Mouse (Mus musculus) megakaryocyte, adult 5-6 weeks (primary cell): ENCODE data around the gene Atrn. TPM values are rescaled to one million over a fixed set of nuclear protein-coding genes. Genes with fewer than 3 reads are reported as not detected.

Source experiments
- ATAC-seq: 2 replicates; pipeline ENCODE4 v1.8.0; 2016; ENCODE audit warnings: mild to moderate bottlenecking, inconsistent platforms; ENCODE audit not compliant: poor library complexity, severe bottlenecking
- total RNA-seq, 2 experiments: library from RNA; stranded (forward) in 1 of 2; stranded (reverse) in 1 of 2; fragments of 153-499, 151-499 nt in 1 of 2; fragments of 221-1000, 200-1000 nt in 1 of 2; gene quantifications; 2 replicates each; pipeline versions ENCODE4 v1.2.3 to v1.2.4; 2015 to 2017

Gene Atrn
- total RNA-seq (2015), result 24.8 and 30.7 TPM in 2 replicates
- total RNA-seq (2017), result 23.1 and 26.5 TPM in 2 replicates

DNA sequence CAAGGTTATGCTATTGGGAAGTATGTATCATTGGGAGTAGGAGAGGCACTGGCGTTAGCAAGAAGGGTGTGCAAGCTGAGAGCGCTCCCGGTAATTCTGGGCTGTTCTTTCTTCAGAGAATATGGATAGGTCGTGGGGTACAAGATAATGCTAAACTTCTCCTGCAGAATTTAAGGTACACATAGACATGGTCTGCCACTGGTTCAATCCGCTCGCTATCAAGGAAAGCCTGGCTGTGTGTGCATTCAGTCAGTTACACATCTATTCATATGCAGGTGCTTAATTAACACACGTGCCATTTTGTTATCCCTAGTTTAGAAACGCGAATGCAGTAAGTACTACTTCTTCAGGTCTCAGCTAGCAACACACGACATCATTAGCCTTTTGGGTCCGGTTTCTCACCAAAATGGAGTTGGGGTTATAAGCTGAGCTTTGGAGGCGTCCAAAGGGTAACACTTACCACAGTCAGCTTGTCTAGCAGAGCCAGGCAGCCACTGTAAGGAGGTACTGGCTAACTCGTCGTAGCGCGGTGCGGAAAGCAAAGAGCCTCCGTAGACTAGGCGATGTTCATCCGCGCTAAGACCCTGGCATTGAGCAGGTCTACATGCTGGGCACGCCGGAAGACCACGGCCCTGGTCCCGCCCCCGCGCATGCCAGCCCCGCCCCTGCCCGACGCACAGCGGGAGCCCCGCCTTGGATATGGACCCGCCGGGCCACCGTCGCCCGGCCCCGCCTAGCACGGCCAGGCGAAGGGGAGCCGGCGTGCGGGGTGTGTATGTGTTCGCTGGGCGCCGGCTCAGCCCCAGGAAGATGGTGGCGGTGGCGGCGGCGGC is at the start of gene Atrn, which contains the start of gene 4930402H24Rik:
Gene Atrn (plus strand): TSS at position 745 of the 833 bp plus-strand sequence.
Gene 4930402H24Rik (minus strand): TSS at position 656 of the 833 bp plus-strand sequence.
- peak; percentile 98 for ATAC-seq

DNA sequence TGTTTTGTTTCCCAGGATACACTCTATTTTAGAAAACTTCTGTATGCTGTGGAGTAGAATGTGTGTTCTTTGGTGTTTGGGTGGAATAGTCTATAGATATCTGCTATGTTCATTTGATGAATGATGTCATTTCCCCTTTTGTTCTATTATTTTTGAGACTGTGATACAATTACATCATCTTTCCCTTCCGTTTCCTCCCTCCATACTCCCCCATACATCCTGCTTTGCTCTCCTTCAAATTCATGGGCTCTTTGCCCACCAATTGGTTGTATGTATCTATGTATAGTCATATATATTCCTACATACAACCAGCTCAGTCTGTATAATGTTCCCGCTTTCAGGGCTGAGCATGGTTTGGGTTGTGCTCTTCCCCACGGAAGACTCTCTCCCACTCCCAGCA is 44.2 kb upstream of the Atrn start:
- ATAC-seq, result no peak

DNA sequence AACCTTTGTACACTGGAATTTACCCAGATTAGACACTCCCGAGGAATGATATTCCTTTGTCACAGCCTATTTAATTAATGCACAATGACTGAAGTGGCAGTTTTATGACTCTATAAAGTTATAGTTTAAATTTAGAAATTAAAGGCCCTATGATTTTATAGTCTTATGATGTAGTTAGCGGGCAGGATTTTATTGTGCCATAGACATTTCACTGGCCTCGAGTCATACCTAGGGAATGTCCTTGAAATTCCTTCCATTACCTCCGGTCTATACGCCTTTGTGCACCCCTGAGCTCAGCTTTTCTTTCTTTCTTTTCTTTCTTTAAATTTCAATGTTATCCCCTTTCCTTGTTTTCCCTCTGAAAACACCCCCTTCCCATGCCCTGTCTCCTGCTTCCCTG is 35.4 kb upstream of the Atrn start:
- no peak for ATAC-seq

- no peak for ATAC-seq
Measured at GRCm38 (mm10) chr2:130877376-130877775, 28.9 kb upstream of the Atrn start.

GRCm38 (mm10) chr2:130886983-130887382 is 19.3 kb upstream of the Atrn start:
- no peak for ATAC-seq

- ATAC-seq, result no peak
Measured at GRCm38 (mm10) chr2:130887456-130887855, 18.8 kb upstream of the Atrn start.

DNA sequence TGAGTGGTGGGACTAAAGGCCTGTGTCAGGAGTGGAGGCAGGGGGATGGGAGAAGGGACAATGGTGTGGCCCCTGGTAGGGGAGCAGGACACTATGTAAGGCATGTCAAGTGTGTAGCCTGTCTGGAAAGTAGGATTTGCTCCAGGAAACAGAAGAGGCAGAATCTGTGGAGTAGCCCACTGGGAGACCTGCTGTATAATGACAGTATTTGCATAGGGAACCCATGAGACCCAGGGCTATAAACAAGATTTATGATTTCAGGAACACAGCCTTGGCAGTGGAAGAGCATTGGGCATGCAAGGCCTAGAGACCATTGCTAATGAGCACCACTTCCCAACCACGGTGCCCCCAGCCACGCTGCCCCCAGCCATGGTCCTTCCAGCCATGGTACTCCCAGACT is 9.4 kb upstream of the Atrn start:
- ATAC-seq, result no peak

GRCm38 (mm10) chr2:130897856-130898255 is 8.4 kb upstream of the Atrn start:
- no peak for ATAC-seq

DNA sequence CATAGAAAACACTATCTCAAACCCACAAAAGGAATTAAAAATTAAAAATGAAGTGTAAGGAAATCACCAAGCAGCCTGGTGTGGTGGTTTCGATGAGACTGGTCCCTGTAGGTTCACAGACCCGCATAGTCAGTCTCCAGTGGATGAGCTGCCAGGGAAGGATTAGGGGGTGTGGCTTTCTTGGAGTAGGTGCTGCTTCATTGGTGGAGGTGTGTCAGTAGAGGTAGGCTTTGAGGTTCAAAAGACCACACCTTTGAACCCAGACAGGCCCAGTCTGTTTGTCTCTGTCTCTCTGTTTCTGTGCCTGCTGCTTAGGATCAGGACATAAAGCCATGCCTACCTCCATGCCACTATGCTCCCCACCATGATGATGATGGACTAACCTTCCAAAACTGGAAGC is 7.5 kb upstream of the Atrn start:
- ATAC-seq, result no peak

- peak; percentile 13; the same call in 1 of the 2 replicates for ATAC-seq
Measured at GRCm38 (mm10) chr2:130906584-130907315, 455 bp downstream of the Atrn start.

GRCm38 (mm10) chr2:130911691-130912090 is 5.4 kb downstream of the Atrn start:
- no peak for ATAC-seq

DNA sequence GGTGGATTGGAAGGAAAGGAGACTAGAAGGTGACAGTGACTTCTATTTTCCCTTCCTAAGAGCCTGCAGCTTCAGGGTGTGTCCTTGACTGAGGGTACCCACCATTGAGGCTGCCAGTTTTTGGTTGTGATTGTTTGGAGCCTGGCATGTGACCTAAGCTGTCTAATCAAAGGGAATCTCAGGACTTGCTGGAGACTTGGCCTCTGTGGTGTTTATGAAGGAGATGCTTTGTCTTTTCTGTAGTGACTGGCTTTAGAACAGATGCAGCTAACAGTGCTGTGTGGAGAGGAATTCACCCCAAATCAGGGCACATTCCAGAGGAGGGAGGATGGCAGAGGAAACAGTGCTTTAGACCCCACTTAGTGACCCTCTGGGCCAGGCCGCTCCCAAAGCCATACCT is 8.6 kb downstream of the Atrn start:
- ATAC-seq, result no peak

GRCm38 (mm10) chr2:130916521-130917147 is 10.3 kb downstream of the Atrn start:
- no peak for ATAC-seq

DNA sequence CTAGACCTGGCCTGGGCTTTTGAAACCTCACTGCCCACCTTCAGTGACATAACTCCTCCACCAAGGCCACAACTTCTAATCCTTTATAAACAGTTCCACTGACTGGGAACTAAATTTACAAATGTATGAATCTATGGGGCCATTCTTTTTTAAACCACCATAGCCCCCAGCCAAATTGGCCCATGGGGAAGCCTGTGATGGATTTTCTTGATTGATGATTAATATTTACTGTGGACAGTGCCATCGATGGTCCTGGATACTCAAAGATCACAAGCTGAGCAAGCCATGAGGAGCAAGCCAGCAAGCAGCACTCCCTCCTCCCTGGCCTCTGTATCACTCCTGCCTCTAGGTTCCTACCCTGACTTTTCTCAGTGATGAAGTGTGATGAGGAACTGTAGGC is 11.4 kb downstream of the Atrn start:
- ATAC-seq, result no peak

GRCm38 (mm10) chr2:130919062-130919593 is 12.8 kb downstream of the Atrn start:
- no peak for ATAC-seq

DNA sequence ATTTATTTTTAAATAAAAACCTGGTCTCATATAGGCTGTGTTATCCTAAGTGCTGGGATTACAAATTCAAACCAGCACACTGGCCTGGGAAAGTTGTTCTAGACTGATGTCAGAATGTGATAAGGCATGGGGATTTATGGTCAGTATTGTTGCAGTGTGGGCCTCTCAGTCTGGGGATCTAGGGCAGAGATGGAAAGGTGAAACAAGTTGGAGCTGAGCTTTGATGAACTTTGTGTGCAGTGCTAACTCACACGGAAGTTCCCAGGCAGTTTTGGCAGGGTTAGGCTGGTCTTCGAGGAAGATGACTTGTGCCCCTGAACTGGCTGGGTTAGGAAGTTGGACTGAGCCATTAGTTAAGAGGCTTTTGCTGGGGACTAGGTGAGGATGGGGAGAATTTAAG is 18.7 kb downstream of the Atrn start:
- no peak for ATAC-seq

GRCm38 (mm10) chr2:130928031-130928430 is 21.7 kb downstream of the Atrn start:
- ATAC-seq, result no peak

GRCm38 (mm10) chr2:130928530-130928929 is 22.2 kb downstream of the Atrn start:
- no peak for ATAC-seq

DNA sequence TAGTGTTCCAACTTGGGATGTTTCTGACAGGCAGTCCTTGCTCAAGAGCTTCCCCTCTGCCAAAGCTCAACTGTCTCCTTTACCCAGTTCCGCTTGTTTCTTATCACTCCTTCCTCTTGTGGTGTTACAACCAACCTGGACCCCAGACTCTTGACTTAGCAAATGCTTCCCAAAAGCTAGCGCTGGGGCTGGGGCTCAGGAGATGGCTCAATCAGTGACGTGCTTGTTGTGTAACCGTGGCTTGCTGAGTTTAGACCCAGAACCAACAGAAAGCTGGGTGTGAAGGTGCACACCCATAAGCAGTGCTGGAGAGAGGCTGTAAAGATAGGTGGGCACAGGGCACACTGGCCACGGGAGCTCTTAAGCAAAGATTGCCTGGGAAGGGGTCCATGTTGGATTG is 23.7 kb downstream of the Atrn start:
- peak; percentile 86 for ATAC-seq

- ATAC-seq, result peak; percentile 65
Measured at GRCm38 (mm10) chr2:130932865-130933264, 26.6 kb downstream of the Atrn start.

DNA sequence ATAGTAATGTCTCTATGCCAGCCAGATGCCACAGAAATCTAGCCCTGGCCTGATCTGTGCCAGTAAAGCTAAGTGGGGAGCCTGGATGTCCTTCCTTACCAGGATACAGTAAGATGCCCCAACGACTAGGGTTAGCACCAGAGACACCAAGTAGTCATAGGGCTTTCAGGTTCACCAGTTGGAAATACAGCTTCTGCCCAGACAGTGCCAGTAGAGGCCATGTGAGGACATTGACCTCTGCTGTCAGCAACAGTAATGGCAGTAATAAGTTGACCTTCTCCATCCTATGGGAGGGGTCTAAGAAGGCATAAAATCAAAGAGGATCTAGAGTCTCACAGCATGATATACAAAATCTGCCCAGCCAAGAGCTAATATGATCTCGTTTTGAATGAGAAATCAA is 43.5 kb downstream of the Atrn start:
- no peak for ATAC-seq
